Comparison of ENCODE assay signal across 10 mouse cellular contexts in genomic region chr10:4041691-4042090, GRCm38 (mm10).
DNase-seq lines count a peak whose midpoint lies in the region; ATAC-seq and TF ChIP-seq lines count a peak whose summit lies in the region.
"Had no signal": no experiment of that assay in that cellular context is flagged by ENCODE, and none has a peak within 500 bp of the region (broad histone marks: within the 10 kb centered on the region; RNA-seq: fewer than 3 reads in every experiment).

No protein-coding gene starts in this region.

- no peak overlapping the region for H3K27ac ChIP-seq in liver, embryonic 12.5 days
- no peak overlapping the region for H3K27ac ChIP-seq in heart, postnatal 0 days (ENCODE audit: low read depth)
- H3K27ac ChIP-seq: embryonic facial prominence, embryonic 15.5 days; lung, embryonic 15.5 days had no signal

- H3K27me3 ChIP-seq in liver, embryonic 12.5 days (replicated peaks) = no peaks in the 10 kb centered on the region
- H3K27me3 ChIP-seq in heart, postnatal 0 days (ENCODE audit: control insufficient read depth, insufficient read depth, low read length) = no peaks in the 10 kb centered on the region
- H3K27me3 ChIP-seq: embryonic facial prominence, embryonic 15.5 days; lung, embryonic 15.5 days had no signal

- H3K9me3 ChIP-seq in liver, embryonic 12.5 days (replicated peaks) = no peaks in the 10 kb centered on the region
- no peaks in the 10 kb centered on the region for H3K9me3 ChIP-seq in heart, postnatal 0 days (replicated peaks; ENCODE audit: control insufficient read depth, low read length)
- H3K9me3 ChIP-seq: embryonic facial prominence, embryonic 15.5 days; lung, embryonic 15.5 days had no signal

- no peak for ATAC-seq in liver, embryonic 12.5 days
- ATAC-seq in common myeloid progenitor, adult 5-6 weeks (replicated peaks; ENCODE audit: low read depth, poor library complexity, severe bottlenecking) = peak; percentile 66; the same call in 1 of the 2 replicates
- peak; percentile 49; the same call in 1 of the 2 replicates for ATAC-seq in heart, postnatal 0 days (ENCODE audit: insufficient read depth, low read depth)
- ATAC-seq in neutrophil, adult 5-6 weeks (ENCODE audit: extremely low read depth, insufficient number of reproducible peaks, low FRiP score, poor library complexity, severe bottlenecking) = peak; percentile 68
- ATAC-seq in inflammation-experienced regulatory T-cells, adult 6 months = no peak

- WGBS in liver, embryonic 12.5 days (ENCODE audit: insufficient replicate concordance) = 73% methylated on average over 9 of the region's 9 CpGs
- 61% methylated on average over 9 of the region's 9 CpGs for WGBS in heart, postnatal 0 days

- no peak for TF ChIP-seq EP300 in heart, postnatal 0 days (IDR thresholded peaks at IDR 0.05; ENCODE audit: low read depth)

- H3K36me3 ChIP-seq in liver, embryonic 12.5 days = peaks cover 80% of the 10 kb centered on the region
- H3K36me3 ChIP-seq in heart, postnatal 0 days (replicated peaks; ENCODE audit: control insufficient read depth, insufficient read depth, low read length) = no peaks in the 10 kb centered on the region
- H3K36me3 ChIP-seq: embryonic facial prominence, embryonic 15.5 days had no signal

- TF ChIP-seq CTCF in heart, postnatal 0 days (IDR thresholded peaks at IDR 0.05; ENCODE audit: low read depth) = peak; percentile 69

- intact Hi-C loops in left cerebral cortex, postnatal 4 days (cut with DNase I) = no loop called here

- H3K4me2 ChIP-seq in liver, embryonic 12.5 days = no peak overlapping the region
- no peak overlapping the region for H3K4me2 ChIP-seq in heart, postnatal 0 days (ENCODE audit: low read depth, low read length)
- H3K4me2 ChIP-seq: embryonic facial prominence, embryonic 15.5 days; lung, embryonic 15.5 days had no signal

- peak; percentile 38 for DNase-seq in liver
- DNase-seq in NIH3T3 (ENCODE audit: low read depth) = peak; percentile 79
- DNase-seq in heart, postnatal 0 days (ENCODE audit: low spot score) = peak; percentile 48
- DNase-seq in left cerebral cortex, postnatal 4 days = peak; percentile 68

- H3K4me3 ChIP-seq in liver, embryonic 12.5 days = no peak overlapping the region
- no peak overlapping the region for H3K4me3 ChIP-seq in heart, postnatal 0 days (ENCODE audit: low read depth, low read length)
- H3K4me3 ChIP-seq: embryonic facial prominence, embryonic 15.5 days; lung, embryonic 15.5 days had no signal

- no peaks in the 10 kb centered on the region for H3K4me1 ChIP-seq in liver, embryonic 12.5 days
- H3K4me1 ChIP-seq in heart, postnatal 0 days (ENCODE audit: control insufficient read depth, insufficient read depth) = no peaks in the 10 kb centered on the region
- H3K4me1 ChIP-seq: lung, embryonic 15.5 days had no signal

- H3K9ac ChIP-seq in liver, embryonic 12.5 days = no peak overlapping the region
- H3K9ac ChIP-seq in heart, postnatal 0 days (replicated peaks; ENCODE audit: low read depth, low read length) = no peak overlapping the region
- H3K9ac ChIP-seq: embryonic facial prominence, embryonic 15.5 days; lung, embryonic 15.5 days had no signal

Comparison
In these comparisons a context has a peak if more than half of its experiments do, and no peak if none do; other contexts are left out.
1. ATAC-seq: peak in common myeloid progenitor, adult 5-6 weeks (single experiment), heart, postnatal 0 days (single experiment) and neutrophil, adult 5-6 weeks (single experiment); none in liver, embryonic 12.5 days (single experiment) and inflammation-experienced regulatory T-cells, adult 6 months (single experiment).
2. Peak in every context shown above with its lines, with median percentiles within 50 percentile points of each other: DNase-seq.